Mouse (Mus musculus) ES-E14 (cell line): ENCODE measurements around the gene Pnmal2. TPM values are rescaled to one million over a fixed set of nuclear protein-coding genes. Genes with fewer than 3 reads are reported as not detected.
A peak's percentile ranks its signal among the peaks of the same experiment; 100 is the strongest.

Source experiments
- DNase-seq: peaks from one replicate; pipeline ENCODE4 v3.0.0-alpha.2; 2013; ENCODE audit warnings: low read depth, low spot score
- H3K27ac ChIP-seq: 2 replicates; pipeline ENCODE4 v1.5.1; 2012; ENCODE audit warnings: low read depth, mild to moderate bottlenecking, low read length, moderate library complexity, mixed read lengths; ENCODE audit not compliant: poor library complexity, insufficient read depth, severe bottlenecking
- H3K36me3 ChIP-seq: 2 replicates; pipeline ENCODE4 v1.6.1; 2012; ENCODE audit warnings: mild to moderate bottlenecking, low read length, moderate library complexity, mixed read lengths; ENCODE audit not compliant: control insufficient read depth, poor library complexity, insufficient read depth, severe bottlenecking
- H3K4me1 ChIP-seq, 2 experiments: fragments of 150-350 bp in 1 of 2; sonication (generic) in 1 of 2; 2 replicates each; pipeline ENCODE4 v1.6.1; 2012; ENCODE audit warnings: low read length in 2 of 2, mild to moderate bottlenecking in 1 of 2, mixed read lengths in 1 of 2; ENCODE audit not compliant: control insufficient read depth in 2 of 2, insufficient read depth in 2 of 2, poor library complexity in 1 of 2
- H3K4me3 ChIP-seq, 2 experiments: fragments of 150-350 bp in 1 of 2; sonication (generic) in 1 of 2; 2 replicates each; pipeline ENCODE4 v1.5.1; 2012; ENCODE audit warnings: low read length in 2 of 2, low read depth in 1 of 2, mild to moderate bottlenecking in 1 of 2, mixed read lengths in 1 of 2; ENCODE audit not compliant: insufficient read depth in 1 of 2, poor library complexity in 1 of 2, severe bottlenecking in 1 of 2
- H3K9ac ChIP-seq: 2 replicates; pipeline ENCODE4 v1.6.1; 2012; ENCODE audit warnings: low read depth, mild to moderate bottlenecking, low read length, mixed read lengths; ENCODE audit not compliant: poor library complexity, insufficient read depth, severe bottlenecking
- H3K9me3 ChIP-seq: fragments of 150-350 bp; sonication (generic); 2 replicates; pipeline ENCODE4 v1.6.1; 2012; ENCODE audit warnings: low read depth, mild to moderate bottlenecking, low read length; ENCODE audit not compliant: control insufficient read depth, insufficient read depth
- CHD2 ChIP-seq: IDR thresholded peaks from 2 replicates; pipeline ENCODE4 v1.6.1; 2014; ENCODE audit warnings: mild to moderate bottlenecking, low read depth, low read length, inconsistent platforms
- HCFC1 ChIP-seq: IDR thresholded peaks from 2 replicates; pipeline ENCODE4 v1.6.1; 2012; ENCODE audit warnings: low read length, inconsistent platforms, borderline replicate concordance; ENCODE audit not compliant: insufficient read depth
- MAFK ChIP-seq: IDR thresholded peaks from 2 replicates; pipeline ENCODE4 v1.6.1; 2014; ENCODE audit warnings: mild to moderate bottlenecking, low read depth, low read length, inconsistent platforms; ENCODE audit not compliant: insufficient read depth
- ZC3H11A ChIP-seq: IDR thresholded peaks from 2 replicates; pipeline ENCODE4 v1.6.1; 2012; ENCODE audit warnings: low read depth, mild to moderate bottlenecking, inconsistent platforms, low read length, borderline replicate concordance
- ZNF384 ChIP-seq: IDR thresholded peaks from 2 replicates; pipeline ENCODE4 v1.6.1; 2012; ENCODE audit warnings: low read depth, low read length, inconsistent platforms
- in situ Hi-C, 2 experiments: fragments of 600-800 bp; cut with MboI; formaldehyde crosslinking; loops; one replicate each; pipeline ENCODE4 v1.15.1; 2025; ENCODE audit warnings: low sequenced_read_pairs in 2 of 2, inconsistent platforms in 1 of 2; ENCODE audit not compliant: unreplicated experiment in 2 of 2
- total RNA-seq: library from RNA; depleted of rRNA; stranded (reverse); fragments of 300-350 nt; gene quantifications from 2 replicates; pipeline ENCODE4 v1.2.3, GENCODE M21; 2012; rRNA removed

The Pnmal2 gene
- total RNA-seq, 1 experiment, result 0.71 TPM

GRCm38 (mm10) chr7:16992451-16992807 is 47.9 kb downstream of the Pnmal2 start, which contains the start of gene Ccdc8:
Ccdc8 (plus strand) TSS chr7:16992708.
- H3K9ac ChIP-seq, result no peak within 1 kb of the TSS
- H3K36me3 ChIP-seq, result no peaks in the 10 kb centered on the region
- no peak within 1 kb of the TSS for H3K27ac ChIP-seq
- TF ChIP-seq CHD2 (no peak), MAFK (no peak), ZNF384 (no peak), ZC3H11A (no peak), HCFC1 (no peak)
- H3K4me1 ChIP-seq, result peaks cover 1 to 14% of the 10 kb centered on the region in 2 experiments; a peak in 2 of 4 replicates
- no peak for DNase-seq
- in situ Hi-C loops, result loop anchor here in 1 of 2 experiments (5.0 kb wide), 1 partner anchor 40 kb away; no protein-coding TSS in a partner anchor
- H3K4me3 ChIP-seq, result peak within 1 kb of the TSS; percentile 25 to 57; a peak in 3 of 4 replicates
- H3K9me3 ChIP-seq, result no peaks in the 10 kb centered on the region

- in situ Hi-C loops, result loop anchor here in 1 of 2 experiments (5.0 kb wide), 1 partner anchor 42 kb away; no protein-coding TSS in a partner anchor
- peak; percentile 68 for DNase-seq
- Histone ChIP-seq H3K36me3 (no peaks in the 10 kb centered on the region; the same call in 1 of the 2 replicates), H3K9ac (peak overlapping the region; percentile 36), H3K9me3 (no peaks in the 10 kb centered on the region), H3K4me1 (peaks cover 1 to 14% of the 10 kb centered on the region in 2 experiments; a peak in 2 of 4 replicates), H3K27ac (no peak overlapping the region), H3K4me3 (peak overlapping the region; percentile 57 to 73)
- TF ChIP-seq ZC3H11A (no peak), ZNF384 (no peak), HCFC1 (no peak), CHD2 (no peak), MAFK (no peak)
These were observed 49.3 kb downstream of the Pnmal2 start for GRCm38 (mm10) chr7:16993651-16994399.

- no peak for TF ChIP-seq CHD2
- no peak for TF ChIP-seq MAFK
- no peak for TF ChIP-seq HCFC1
- TF ChIP-seq ZNF384, result no peak
- no peak for TF ChIP-seq ZC3H11A
- Histone ChIP-seq H3K4me1 (peaks cover 1 to 14% of the 10 kb centered on the region in 2 experiments; a peak in 2 of 4 replicates), H3K9ac (peak overlapping the region; percentile 36; the same call in 1 of the 2 replicates), H3K9me3 (no peaks in the 10 kb centered on the region), H3K27ac (no peak overlapping the region), H3K36me3 (no peaks in the 10 kb centered on the region; the same call in 1 of the 2 replicates), H3K4me3 (peak overlapping the region; percentile 57 to 73)
- in situ Hi-C loops, result loop anchor here in 1 of 2 experiments (5.0 kb wide), 1 partner anchor 42 kb away; no protein-coding TSS in a partner anchor
- DNase-seq, result no peak
These were observed 49.9 kb downstream of the Pnmal2 start for GRCm38 (mm10) chr7:16994400-16994799.

- Histone ChIP-seq H3K9me3 (no peaks in the 10 kb centered on the region), H3K27ac (no peak overlapping the region), H3K9ac (no peak overlapping the region), H3K4me3 (no peak overlapping the region), H3K4me1 (peaks cover 0 to 10% of the 10 kb centered on the region in 2 experiments; a peak in 2 of 4 replicates), H3K36me3 (no peaks in the 10 kb centered on the region; the same call in 1 of the 2 replicates)
- DNase-seq, result no peak
- in situ Hi-C loops, result loop anchor here in 1 of 2 experiments (5.0 kb wide), 1 partner anchor 63 kb away; no protein-coding TSS in a partner anchor
- TF ChIP-seq ZC3H11A (no peak), CHD2 (no peak), HCFC1 (no peak), MAFK (no peak), ZNF384 (no peak)
These were observed 50.9 kb downstream of the Pnmal2 start for GRCm38 (mm10) chr7:16995345-16995744.

Other genes with a start within 250 kb of the Pnmal2 start
- 0.22 TPM in 1 of 2 replicates, not detected in the other for gene Ceacam9, start 222.8 kb upstream of the Pnmal2 start, total RNA-seq
- gene Ap2s1, start 206.3 kb upstream of the Pnmal2 start, total RNA-seq, result 188 and 227 TPM in 2 replicates
- gene Slc1a5, start 163.3 kb upstream of the Pnmal2 start, total RNA-seq, result 72.0 and 156 TPM in 2 replicates
- gene Strn4, start 128.8 kb upstream of the Pnmal2 start, total RNA-seq, result 76.0 and 105 TPM in 2 replicates
- 12.8 and 18.5 TPM in 2 replicates for gene Fkrp, start 128.0 kb upstream of the Pnmal2 start, total RNA-seq
- gene Prkd2, start 101.8 kb upstream of the Pnmal2 start, total RNA-seq, result 5.7 and 6.9 TPM in 2 replicates
- gene Dact3, start 69.4 kb upstream of the Pnmal2 start, total RNA-seq, result 4.5 and 7.0 TPM in 2 replicates
- gene Gng8, start 52.9 kb upstream of the Pnmal2 start, total RNA-seq, result 0.79 and 1.0 TPM in 2 replicates
- 0.09 and 0.26 TPM in 2 replicates for gene Ptgir, start 38.2 kb upstream of the Pnmal2 start, total RNA-seq
- 163 and 198 TPM in 2 replicates for gene Calm3, start 20.6 kb upstream of the Pnmal2 start, total RNA-seq
- 0.26 and 0.45 TPM in 2 replicates for gene Pnmal1, start 15.0 kb downstream of the Pnmal2 start, total RNA-seq
- 0.13 and 0.21 TPM in 2 replicates for gene Gm42372, start 38.4 kb downstream of the Pnmal2 start, total RNA-seq
- gene Ccdc8, start 48.0 kb downstream of the Pnmal2 start, total RNA-seq, result 2.8 and 4.1 TPM in 2 replicates
- 112 and 127 TPM in 2 replicates for gene Ppp5c, start 83.2 kb downstream of the Pnmal2 start, total RNA-seq
- 2.3 and 4.9 TPM in 2 replicates for gene Hif3a, start 117.7 kb downstream of the Pnmal2 start, total RNA-seq
- gene Psg16, start 129.4 kb downstream of the Pnmal2 start, total RNA-seq, result 0.26 and 0.31 TPM in 2 replicates
- not detected in 2 replicates for gene Ceacam3, start 205.6 kb downstream of the Pnmal2 start, total RNA-seq